Mouse (Mus musculus): Measurements from ENCODE around the gene Mmp9.

The Mmp9 gene

GRCm38 (mm10) chr2:164955725-164956124 lies 15.1 kb downstream of the Mmp9 start:
- DNase-seq (ENCODE audit: low read depth, low spot score) = peak; percentile 64

GRCm38 (mm10) chr2:164956195-164956594 lies 15.6 kb downstream of the Mmp9 start:
- DNase-seq (ENCODE audit: low read depth, low spot score) = peak; percentile 74

DNA sequence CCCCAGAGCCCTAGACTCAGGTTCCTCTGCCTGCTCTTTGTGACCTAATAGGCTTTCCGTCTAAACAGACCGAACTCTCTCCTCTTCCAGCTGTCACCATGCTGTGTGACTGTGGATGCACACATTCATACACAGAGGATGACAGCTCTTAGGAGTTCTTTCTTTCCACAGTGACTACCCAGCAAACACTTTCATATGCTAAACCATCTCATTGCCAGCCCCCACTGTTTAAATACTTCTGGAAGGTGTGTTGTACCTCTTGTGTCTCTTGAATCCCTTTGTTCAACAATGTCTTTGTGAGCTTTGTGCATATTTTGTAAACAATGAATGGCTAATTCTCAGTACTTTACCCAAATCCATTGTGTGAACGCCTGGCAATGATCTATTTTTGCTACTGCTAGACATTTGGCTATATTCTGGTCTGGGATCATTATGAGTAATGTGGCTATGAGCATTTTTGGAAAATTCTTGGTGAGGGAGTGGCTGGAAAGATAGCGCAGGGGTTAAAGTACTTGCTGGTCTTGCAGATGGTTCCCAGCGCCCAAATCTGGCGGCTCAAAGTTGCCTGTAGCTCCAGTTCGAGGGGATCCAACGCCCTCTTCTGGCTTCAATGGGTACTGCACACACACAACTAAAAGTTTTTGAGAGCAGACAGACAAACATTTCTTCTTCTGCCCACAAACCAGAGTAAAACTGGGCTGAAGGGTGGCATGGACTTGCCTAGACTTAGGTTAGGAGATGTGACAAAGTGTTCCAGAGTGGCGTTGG lies 17.2 kb downstream of the Mmp9 start:
- DNase-seq (ENCODE audit: low read depth, low spot score) = peak; percentile 97

- peak; percentile 78 for DNase-seq (ENCODE audit: low read depth, low spot score)
Measured at GRCm38 (mm10) chr2:164960716-164961441, 20.3 kb downstream of the Mmp9 start, which contains the start of gene Slc12a5. Gene Slc12a5 (plus strand): TSS chr2:164960802.

GRCm38 (mm10) chr2:164961506-164962182 lies 21.1 kb downstream of the Mmp9 start:
- peak; percentile 66 for DNase-seq (ENCODE audit: low read depth, low spot score)

DNA sequence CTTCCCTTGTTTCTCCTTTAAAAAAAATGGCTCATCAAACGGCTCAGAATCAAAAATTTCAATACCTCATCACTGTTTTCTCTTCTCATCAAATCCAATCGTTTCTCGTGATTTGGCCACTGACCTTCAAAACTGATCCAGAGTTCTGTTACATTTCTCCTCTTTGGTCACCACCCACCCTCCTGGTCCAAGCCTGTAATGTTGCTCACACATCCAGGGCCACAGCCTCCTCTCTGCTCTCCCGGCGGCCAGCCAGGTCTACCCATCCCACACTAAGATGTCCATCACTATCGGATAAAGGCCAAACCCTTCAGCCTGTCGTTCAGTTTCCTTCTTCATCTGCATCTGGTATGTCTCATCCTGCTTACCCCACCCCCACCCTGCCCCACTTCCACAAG lies 21.6 kb downstream of the Mmp9 start:
- no peak for DNase-seq (ENCODE audit: low read depth, low spot score)

GRCm38 (mm10) chr2:164964242-164964894 lies 23.8 kb downstream of the Mmp9 start:
- DNase-seq (ENCODE audit: low read depth, low spot score) = peak; percentile 48

GRCm38 (mm10) chr2:164964981-164965380 lies 24.4 kb downstream of the Mmp9 start:
- no peak for DNase-seq (ENCODE audit: low read depth, low spot score)

- DNase-seq (ENCODE audit: low read depth, low spot score) = peak; percentile 63
Measured at GRCm38 (mm10) chr2:164966381-164966780, 25.8 kb downstream of the Mmp9 start.

DNA sequence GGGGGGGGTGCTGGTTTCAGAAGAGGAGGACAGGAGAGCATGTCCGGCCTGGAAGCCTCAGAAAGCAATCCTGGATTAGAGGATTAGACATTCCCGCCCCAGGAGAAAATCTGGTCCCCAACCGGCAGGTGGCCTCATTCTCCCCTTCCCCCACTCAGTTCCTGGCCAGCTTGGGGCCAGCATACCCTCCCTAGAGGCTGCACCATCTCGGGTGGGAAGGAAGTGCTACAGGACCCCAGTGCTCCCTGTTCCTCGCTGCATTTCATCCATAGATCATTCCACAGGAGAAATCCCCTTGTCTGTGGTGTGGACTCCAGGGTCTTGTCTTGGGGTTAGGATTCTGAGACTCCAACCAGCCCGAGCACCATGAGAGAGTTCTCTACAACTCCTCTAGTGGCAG lies 26.6 kb downstream of the Mmp9 start:
- no peak for DNase-seq (ENCODE audit: low read depth, low spot score)

- no peak for DNase-seq (ENCODE audit: low read depth, low spot score)
Measured at GRCm38 (mm10) chr2:164967761-164968440, 27.3 kb downstream of the Mmp9 start.

DNA sequence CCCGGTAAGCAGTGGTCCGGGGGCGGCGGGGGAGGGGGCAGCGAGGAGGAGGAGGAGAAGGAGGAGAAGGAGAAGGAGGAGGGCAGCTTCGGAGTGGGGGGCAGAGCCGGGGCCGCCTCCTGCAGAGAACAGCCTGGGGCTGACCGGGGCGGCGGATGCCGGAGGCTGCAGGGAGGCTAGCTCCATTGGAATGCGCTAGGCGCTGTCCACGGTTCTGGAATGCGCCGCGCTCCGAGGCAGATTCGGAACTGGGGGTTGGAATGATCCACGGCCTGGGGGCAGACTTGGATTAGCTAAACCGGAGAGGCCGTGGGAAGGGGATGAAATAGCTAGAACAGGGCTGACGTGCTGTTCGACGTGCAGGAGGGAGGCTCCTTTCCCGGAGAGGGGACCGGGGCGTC lies 27.9 kb downstream of the Mmp9 start:
- peak; percentile 88 for DNase-seq (ENCODE audit: low read depth, low spot score)

DNA sequence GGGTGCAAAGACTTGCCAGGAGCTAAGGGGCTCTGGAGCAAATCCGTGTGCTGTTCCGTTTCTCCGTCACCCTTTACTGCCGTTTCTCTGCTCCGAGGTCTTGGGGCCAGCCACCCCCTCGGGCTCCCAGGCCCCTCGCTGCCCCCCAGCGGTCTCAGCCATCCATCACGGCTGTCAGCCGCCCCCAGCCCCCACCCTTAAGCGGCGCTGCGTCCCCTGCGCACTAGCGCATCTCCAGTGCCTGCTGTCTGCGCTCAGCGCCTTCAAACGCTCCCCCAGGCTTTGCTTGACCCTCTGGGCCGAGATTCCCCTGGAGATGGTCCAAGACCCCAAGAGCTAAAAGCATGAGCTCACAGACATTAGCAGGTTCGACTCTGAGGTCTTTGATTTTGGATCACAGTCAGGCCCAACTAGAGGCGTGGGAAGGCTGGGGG lies 28.8 kb downstream of the Mmp9 start:
- DNase-seq (ENCODE audit: low read depth, low spot score) = no peak

DNA sequence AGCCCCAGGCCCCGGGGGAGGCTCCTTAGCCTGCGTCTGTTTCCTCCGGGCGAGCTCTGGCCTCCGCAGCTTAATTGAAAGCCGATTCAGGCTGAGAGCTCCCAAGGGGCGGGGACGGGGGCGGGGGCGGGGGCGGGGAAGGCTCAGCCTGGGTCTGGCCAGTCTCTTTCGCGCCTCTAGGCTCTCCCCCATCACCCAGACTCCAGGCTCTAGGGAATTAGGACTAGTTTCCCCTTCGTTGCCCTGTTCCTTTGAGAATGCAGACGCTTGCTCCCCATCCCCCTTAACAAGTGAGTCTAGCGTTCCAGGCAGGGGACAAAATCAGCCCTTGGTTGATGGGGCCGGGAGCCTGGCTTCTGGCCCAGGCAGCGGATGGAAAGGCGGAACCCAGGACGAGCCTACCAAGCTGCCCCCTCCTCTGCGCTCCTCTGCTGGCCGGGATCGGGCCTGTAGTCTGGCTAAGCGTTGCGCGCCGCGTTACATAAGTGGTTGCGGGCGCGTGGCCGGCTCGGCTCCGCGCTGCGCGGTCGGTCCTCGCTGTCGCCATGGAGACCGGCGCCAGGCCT lies 30.1 kb downstream of the Mmp9 start:
- peak; percentile 65 for DNase-seq (ENCODE audit: low read depth, low spot score)

DNA sequence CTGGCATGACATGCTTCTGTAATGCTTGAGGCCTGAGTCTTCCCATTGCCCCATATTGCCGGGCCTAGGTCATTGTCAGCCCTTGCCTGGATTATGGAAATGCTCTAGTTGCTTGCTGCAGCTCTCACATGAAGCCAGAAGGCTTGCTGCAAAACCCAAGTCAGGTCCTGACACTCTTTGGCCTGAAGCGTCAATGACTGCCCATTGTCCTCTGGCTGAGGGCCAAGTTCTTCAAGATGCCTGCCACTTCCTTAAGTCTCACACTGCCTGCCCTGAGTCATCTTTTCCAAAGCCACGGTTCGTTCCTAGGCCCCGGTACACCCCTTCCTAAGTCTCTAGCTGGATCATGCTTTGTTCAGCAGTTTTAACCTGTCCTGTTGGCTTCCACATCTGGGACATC lies 32.1 kb downstream of the Mmp9 start:
- DNase-seq (ENCODE audit: low read depth, low spot score) = no peak

DNA sequence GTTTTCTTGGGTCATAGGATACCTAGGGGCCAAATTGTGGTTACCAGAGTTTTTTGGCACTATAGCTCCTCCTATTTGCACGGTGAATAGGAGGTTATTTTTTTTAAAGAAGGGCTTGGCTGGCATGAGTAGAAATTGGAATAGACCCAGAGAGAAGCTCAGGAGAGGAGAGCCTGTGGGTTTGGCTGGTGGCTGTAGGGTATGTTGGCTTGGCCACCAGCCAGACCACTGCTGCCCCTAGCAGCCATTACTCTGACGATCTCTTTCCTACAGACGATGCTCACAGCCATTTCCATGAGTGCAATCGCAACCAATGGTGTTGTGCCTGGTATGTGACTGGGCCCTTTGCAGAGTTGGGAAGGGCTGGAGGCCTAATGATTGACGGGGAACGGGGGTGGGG lies 35.0 kb downstream of the Mmp9 start:
- DNase-seq (ENCODE audit: low read depth, low spot score) = no peak

DNA sequence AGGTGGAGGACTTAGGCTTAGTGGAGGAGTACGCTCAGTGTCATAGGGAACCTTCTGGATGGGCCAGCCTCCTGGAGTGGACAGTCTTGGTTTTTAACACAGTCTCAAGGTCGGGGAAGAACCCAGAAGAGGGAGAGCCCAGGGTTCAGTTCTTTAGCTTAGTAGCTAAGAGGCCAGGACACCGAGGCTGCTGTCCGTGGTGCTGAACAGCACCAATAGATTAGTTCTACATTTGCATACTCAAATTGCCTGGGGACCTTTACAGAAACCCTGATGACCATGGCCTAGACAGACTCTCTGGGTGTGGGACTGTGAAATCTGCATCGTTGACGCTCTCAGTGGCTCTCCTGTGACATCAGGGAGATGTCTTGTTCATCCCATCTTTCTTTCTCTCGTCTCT lies 39.2 kb downstream of the Mmp9 start:
- peak; percentile 70 for DNase-seq (ENCODE audit: low read depth, low spot score)

DNA sequence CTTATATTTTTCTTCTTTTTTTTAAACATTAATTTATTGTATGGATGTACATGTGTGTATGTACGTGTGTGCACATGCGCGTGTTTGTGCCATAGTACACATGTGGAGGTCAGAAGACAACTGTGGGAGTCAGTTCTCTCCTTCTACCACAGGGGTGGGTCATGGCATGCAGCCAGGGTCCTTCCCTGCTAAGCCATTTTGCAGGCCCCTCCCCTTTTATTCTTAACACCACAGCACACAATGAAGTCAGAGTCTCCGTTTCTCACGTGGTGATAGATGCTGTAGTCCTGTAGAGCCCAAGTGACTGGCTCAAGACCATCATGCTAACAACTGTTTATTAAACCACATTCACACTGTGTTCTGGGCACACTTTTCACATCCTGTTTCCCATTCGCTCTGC lies 45.4 kb downstream of the Mmp9 start:
- no peak for DNase-seq (ENCODE audit: low read depth, low spot score)

DNA sequence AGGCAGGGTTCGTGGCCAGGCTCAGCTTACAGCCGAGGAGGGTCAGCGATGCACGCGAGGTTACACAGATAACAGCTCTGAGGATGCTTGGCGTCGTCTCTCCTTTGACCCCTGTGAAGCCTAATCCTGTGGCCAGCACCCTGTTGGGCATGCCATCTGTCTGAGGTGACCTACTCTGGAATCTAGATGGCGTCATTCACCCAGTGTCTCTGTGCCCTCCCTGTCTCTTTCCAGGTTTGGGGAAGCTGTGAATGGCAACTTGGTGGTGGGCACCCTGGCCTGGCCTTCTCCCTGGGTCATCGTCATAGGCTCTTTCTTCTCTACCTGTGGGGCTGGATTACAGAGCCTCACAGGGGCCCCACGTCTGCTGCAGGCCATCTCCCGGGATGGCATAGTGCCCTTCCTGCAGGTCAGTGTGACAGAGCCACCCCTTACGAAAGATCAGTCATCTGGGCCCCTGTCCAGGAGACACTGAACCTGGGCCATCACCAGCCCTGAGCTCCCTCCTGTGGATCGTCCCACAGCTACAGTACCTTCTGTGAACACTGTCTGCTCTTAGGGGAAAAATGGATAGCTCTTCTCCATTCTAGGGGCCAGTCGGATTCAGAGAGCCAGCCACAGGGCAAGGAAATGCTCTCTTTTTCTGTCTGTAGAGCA lies 45.9 kb downstream of the Mmp9 start:
- no peak for DNase-seq (ENCODE audit: low read depth, low spot score)

- no peak for DNase-seq (ENCODE audit: low read depth, low spot score)
Measured at GRCm38 (mm10) chr2:164988777-164989176, 48.2 kb downstream of the Mmp9 start.

Measured in R1 (cell line).